Mouse (Mus musculus) left cerebral cortex, postnatal 36 days (tissue): ENCODE data around the gene Ctsl. TPM values are rescaled to one million over a fixed set of nuclear protein-coding genes. Genes with fewer than 3 reads are reported as not detected.

Experiments
- DNase-seq, 2 experiments: peaks; one replicate each; pipeline ENCODE4 v3.0.0; 2021 to 2022; ENCODE audit warnings: low spot score in 2 of 2, mixed read lengths in 1 of 2
- intact Hi-C: fragments of 180-260 bp; cut with DNase I; formaldehyde crosslinking; loops from one replicate; pipeline ENCODE4 v1.15.1; 2025
- total RNA-seq, 2 experiments: library from RNA; stranded (reverse); gene quantifications; 2 replicates each; pipeline ENCODE4 v1.2.3; 2021

The Ctsl gene
- total RNA-seq, 2 experiments from 2014 or later: 136 to 140 TPM

DNA sequence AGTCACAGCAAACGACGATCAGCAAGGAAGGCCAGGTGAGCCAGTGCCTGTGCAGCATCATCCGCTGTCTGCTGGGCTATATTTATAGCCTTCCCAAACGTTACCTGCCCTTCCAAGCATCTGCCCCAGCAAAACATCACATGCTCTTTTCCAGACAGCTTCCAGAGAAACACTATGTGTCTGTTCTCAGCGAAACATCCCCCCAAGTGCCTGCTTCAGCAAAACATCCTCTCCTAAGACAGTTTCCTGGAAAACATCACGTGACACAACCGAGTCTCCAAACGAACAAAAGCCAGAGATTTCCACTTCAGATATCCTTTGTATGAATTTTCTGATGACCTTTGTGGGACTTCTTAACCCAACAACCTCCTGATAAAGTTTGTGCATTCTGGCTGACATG is 50.4 kb downstream of the Ctsl start:
- intact Hi-C loops: no loop called here
- DNase-seq: no peak

DNA sequence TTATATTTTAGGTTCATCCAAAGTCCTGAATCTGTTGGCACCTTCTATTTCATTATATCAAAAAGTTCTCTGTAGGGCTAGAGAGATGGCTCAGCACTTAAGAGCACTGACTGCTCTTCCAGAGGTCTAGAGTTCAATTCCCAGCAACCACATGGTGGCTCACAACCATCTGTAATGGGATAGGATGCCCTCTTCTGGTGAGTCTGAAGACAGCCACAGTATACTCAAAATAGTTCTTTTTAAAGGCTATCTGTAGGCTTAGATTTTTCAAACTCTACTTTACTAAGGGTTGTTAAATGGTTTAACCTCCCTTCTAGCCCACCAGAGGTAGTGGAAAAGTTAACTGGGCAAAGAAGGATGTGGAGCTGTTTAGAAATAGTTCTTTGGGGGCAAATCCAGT is 50.9 kb downstream of the Ctsl start:
- no peak for DNase-seq

DNA sequence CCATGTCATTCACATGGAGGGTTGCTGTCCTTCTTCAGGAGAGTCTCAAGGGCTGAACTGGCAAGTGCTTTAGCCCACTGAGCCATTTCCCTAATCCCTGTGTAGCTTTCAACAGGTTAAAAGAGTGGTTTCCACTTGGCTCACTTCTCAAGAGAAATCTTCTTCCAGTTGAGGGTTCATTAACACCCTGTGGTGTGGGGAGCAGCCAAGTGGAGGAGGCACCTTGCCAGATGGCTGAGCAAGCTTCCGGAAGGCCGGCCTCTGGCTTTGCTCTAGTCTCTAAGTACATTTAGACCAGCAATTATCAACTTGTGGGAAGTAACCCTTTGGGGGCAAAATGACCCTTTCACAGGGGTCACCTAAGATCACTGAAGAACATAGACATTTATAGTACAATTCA is 52.3 kb downstream of the Ctsl start:
- intact Hi-C loops: loop anchor here (10.0 kb wide), 2 partner anchors 586 to 926 kb away; partner anchors contain the start of gene Cntnap3
- DNase-seq: no peak

More for the DNA sequence above, 50.9 kb downstream of the Ctsl start:
- intact Hi-C loops: loop anchor here (10.0 kb wide), 2 partner anchors 585 to 925 kb away; partner anchors contain the start of gene Cntnap3

DNA sequence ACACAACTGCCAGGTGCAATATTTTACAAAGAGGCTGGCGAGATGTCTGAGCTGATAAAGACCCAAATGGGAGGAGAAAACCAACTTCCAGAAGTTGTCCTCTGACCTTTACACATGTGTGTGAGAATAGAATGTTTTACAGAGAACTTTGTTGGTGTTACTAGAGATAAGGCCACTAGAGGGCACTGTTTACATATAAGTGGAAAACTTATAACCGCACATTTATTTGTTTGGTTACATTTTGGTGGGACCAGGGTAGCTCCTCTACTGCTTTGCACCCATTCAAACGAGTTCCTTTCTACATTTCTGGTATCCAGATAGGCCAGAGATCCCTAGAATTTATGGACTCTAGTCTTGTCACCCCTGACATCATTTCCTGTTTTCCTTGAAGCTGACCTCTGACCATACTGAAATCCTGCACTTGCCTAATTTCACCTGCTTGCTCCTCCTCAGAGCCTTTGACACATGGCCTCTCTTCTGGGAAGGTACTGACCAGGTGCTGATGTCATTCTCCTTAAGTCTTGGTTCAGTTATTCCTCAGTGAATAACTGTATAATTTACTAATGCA is 55.1 kb downstream of the Ctsl start:
- intact Hi-C loops: loop anchor here (2.0 to 10.0 kb wide), 3 partner anchors 123 to 929 kb away; partner anchors contain the start of gene Cntnap3
- no peak for DNase-seq

DNA sequence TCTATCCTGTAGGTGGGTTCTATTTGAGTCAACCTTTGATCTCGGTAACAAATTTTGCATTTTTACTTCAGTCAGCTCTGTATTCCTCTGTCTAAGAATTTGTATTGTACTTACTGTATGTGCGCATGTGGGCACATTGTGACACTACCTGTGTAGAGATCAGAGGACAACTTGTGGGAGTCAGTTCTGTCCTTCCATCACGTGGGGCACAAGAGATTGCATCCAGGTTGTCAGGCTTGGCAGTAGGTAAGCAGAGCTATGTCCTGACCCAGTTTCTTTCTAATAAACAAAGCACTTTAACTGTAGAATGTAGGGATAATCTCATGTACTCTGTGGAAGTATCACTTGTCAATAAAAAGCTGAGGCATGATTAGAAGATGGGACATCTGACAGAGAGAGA is 56.6 kb downstream of the Ctsl start:
- intact Hi-C loops: loop anchor here (2.0 to 10.0 kb wide), 3 partner anchors 125 to 931 kb away; partner anchors contain the start of gene Cntnap3
- no peak for DNase-seq

DNA sequence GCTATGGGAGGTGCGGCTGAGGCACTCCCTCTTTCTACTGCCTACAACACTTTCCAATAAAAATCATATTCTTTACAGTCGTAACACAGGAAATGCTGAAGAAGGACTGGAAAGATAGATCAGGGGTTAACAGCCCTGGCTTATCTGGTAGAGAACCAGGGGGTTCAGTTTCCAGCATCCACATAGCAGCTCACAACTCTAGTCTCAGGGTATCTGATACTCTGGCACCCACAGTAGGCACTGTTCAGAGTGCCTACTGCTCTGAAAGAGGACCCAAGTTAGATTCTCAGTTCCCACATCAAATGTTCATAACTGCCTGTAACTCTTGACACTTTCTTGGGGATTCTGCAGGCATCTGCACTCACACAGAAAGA is 57.8 kb downstream of the Ctsl start:
- DNase-seq: no peak
- intact Hi-C loops: loop anchor here (1.0 to 10.0 kb wide), 4 partner anchors 58 to 932 kb away; partner anchors contain the start of genes Cdk20, Cntnap3 and Ctsl

GRCm38 (mm10) chr13:64312024-64312915 is 58.4 kb downstream of the Ctsl start, which contains the start of gene Aaed1:
Gene Aaed1, minus strand, starts transcription at chr13:64312710.
- intact Hi-C loops: loop anchor here (1.0 to 10.0 kb wide), 4 partner anchors 59 to 933 kb away; partner anchors contain the start of genes Cdk20, Cntnap3 and Ctsl
- DNase-seq: peak; percentile 88 to 89

GRCm38 (mm10) chr13:64311266-64311665 is 59.4 kb downstream of the Ctsl start:
- DNase-seq: no peak
- intact Hi-C loops: loop anchor here (10.0 kb wide), 2 partner anchors 594 to 934 kb away; partner anchors contain the start of gene Cntnap3

GRCm38 (mm10) chr13:64310585-64310984 is 60.1 kb downstream of the Ctsl start:
- intact Hi-C loops: loop anchor here (10.0 kb wide), 2 partner anchors 594 to 934 kb away; partner anchors contain the start of gene Cntnap3
- no peak for DNase-seq

DNA sequence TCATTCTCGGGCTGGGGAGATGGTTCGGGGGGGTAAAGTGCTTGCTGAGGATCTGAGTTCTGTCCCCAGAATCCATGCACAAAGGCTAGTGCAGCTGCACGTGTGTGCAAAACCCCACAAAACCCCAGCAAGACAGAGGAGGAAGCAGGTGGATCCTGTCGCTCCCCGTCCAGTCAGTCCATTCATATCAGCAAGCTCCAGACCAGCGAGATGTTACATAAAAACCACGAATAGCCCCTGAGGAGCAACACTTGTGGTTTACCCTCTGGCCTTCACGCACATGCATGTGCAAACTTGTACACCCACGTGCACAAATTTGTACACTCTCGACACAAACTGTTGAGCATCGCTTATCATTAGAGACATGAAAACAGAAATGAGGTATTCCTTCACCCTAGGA is 60.8 kb downstream of the Ctsl start:
- no peak for DNase-seq
- intact Hi-C loops: loop anchor here (5.0 to 10.0 kb wide), 3 partner anchors 128 to 935 kb away; partner anchors contain the start of gene Cntnap3

Other genes starting within 250 kb of the Ctsl start
- under 1 TPM; 0.67 to 0.77 TPM for gene Slc35d2, start 241.5 kb downstream of the Ctsl start, total RNA-seq
- gene Zfp367, start 217.7 kb downstream of the Ctsl start, total RNA-seq: 10 to 100 TPM; 23.3 to 30.6 TPM
- gene Habp4, start 209.1 kb downstream of the Ctsl start, total RNA-seq: 100 to 1,000 TPM; 181 to 205 TPM
- gene Cdc14b, start 95.6 kb downstream of the Ctsl start, total RNA-seq: 10 to 100 TPM; 10.5 to 12.3 TPM
- gene Aaed1, start 58.2 kb downstream of the Ctsl start, total RNA-seq: 10 to 100 TPM; 16.9 to 17.8 TPM
- 10 to 100 TPM; 10.8 to 12.2 TPM for gene Cdk20, start 61.4 kb upstream of the Ctsl start, total RNA-seq
- gene Fam240b, start 126.9 kb upstream of the Ctsl start, total RNA-seq: not detected